Mouse (Mus musculus) E14TG2a.4 (cell line): ENCODE results near the gene Hc.

Experiments used
- CTCF ChIP-seq: conservative IDR thresholded peaks from 2 replicates; pipeline ENCODE4 v1.5.1; 2014; ENCODE audit warnings: low read length
- NANOG ChIP-seq: IDR thresholded peaks from 2 replicates; pipeline ENCODE4 v1.6.1; 2014; ENCODE audit warnings: borderline replicate concordance, low read length, mixed read lengths
- POU5F1 ChIP-seq: IDR thresholded peaks from 2 replicates; pipeline ENCODE4 v1.6.1; 2014; ENCODE audit warnings: low read length, borderline replicate concordance

DNA sequence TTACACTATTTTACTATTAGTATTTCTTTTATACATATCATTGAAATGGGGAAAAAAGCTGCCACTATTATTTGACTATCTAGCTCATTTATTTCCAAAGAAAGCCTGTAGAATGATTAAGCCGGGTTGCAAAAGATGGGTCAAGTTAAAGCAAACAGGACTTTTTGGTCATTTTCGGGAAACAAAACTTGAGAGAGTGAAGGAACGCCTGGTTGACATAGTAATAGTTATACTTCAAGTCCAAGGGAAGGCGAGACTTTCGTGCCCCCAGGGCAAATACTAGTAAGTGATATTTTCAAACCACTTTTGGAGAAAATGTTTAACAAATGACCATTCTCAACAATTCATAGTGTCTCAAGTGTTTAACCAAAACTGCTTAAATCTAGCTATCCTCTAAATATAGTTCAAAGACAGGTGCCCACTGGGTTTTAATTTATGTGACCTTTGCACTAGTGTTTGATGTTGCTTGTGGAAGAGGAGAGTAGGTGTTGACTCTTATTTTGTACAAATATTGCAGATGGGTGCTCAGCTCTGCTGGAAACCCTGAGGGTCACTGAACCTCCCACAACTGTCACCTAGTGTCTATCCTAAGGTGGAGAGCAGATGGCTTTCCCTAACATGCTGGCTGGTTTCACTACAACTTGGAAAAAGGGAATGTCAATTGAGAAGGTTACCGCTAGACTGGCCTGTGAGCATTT, 2.2 kb upstream of the Hc start:
- no peak for TF ChIP-seq CTCF
- TF ChIP-seq NANOG, result no peak
- TF ChIP-seq POU5F1, result no peak
